ENCODE assay signal across 1 mouse cellular context in genomic region chr7:19228793-19229148, GRCm38 (mm10).
TF ChIP-seq lines count a peak whose summit lies in the region.

No protein-coding gene starts in this region.

TF ChIP-seq in MEL, 35 proteins besides CTCF, POLR2A, EP300 and RAD21 (continued from another document):
- no peak for TF ChIP-seq MEF2A (IDR thresholded peaks at IDR 0.05; ENCODE audit: extremely low read depth, insufficient replicate concordance, low read depth, low read length, poor library complexity, severe bottlenecking)
- no peak for TF ChIP-seq ETS1 (IDR thresholded peaks at IDR 0.05; ENCODE audit: low read depth, low read length)
- TF ChIP-seq TCF12 (IDR thresholded peaks at IDR 0.05; ENCODE audit: low read depth, low read length): no peak
- TF ChIP-seq SMC3 (IDR thresholded peaks at IDR 0.05; ENCODE audit: low read depth, low read length): no peak
- no peak for TF ChIP-seq KAT2A (conservative IDR thresholded peaks at IDR 0.05; ENCODE audit: low read depth, low read length)
- no peak for TF ChIP-seq USF2 (IDR thresholded peaks at IDR 0.05; ENCODE audit: borderline replicate concordance in 1 of 2, insufficient read depth in 1 of 2, low read depth in 1 of 2, low read length in 2 of 2)
- TF ChIP-seq SIN3A (IDR thresholded peaks at IDR 0.05; ENCODE audit: low read length): no peak; the same call in 1 of the 2 replicates
- no peak for TF ChIP-seq RCOR1 (IDR thresholded peaks at IDR 0.05; ENCODE audit: low read depth, low read length)
- peak; percentile 76; the same call in 1 of the 2 replicates for TF ChIP-seq TBP (IDR thresholded peaks at IDR 0.05; ENCODE audit: low read depth, low read length)
- TF ChIP-seq POLR2AphosphoS2 (IDR thresholded peaks at IDR 0.05; ENCODE audit: low read length): peak; percentile 60; the same call in 1 of the 2 replicates
- no peak for TF ChIP-seq POLR2AphosphoS5 (IDR thresholded peaks at IDR 0.05; ENCODE audit: borderline replicate concordance, low read depth, low read length)
- no peak for TF ChIP-seq E2F4 (IDR thresholded peaks at IDR 0.05; ENCODE audit: borderline replicate concordance, low read depth, low read length)
- no peak for TF ChIP-seq MAX (IDR thresholded peaks at IDR 0.05; ENCODE audit: low read length)
- no peak for TF ChIP-seq TAL1 (IDR thresholded peaks at IDR 0.05; ENCODE audit: low read length)
- 0 out of 2 replicates have a peak, but pooled peaks have one; percentile 3 for TF ChIP-seq CHD2 (IDR thresholded peaks at IDR 0.05; ENCODE audit: low read length)
- TF ChIP-seq MYC (IDR thresholded peaks at IDR 0.05; ENCODE audit: low read depth, low read length): no peak
- TF ChIP-seq GABPA (IDR thresholded peaks at IDR 0.05; ENCODE audit: low read depth, low read length): no peak
